Mouse (Mus musculus) C2C12 (cell line): ENCODE results near the gene Cdk19. TPM values are rescaled to one million over a fixed set of nuclear protein-coding genes. Genes with fewer than 3 reads are reported as not detected.
"Not testable (repeated sequence)": the region's sequence is repeated elsewhere in the genome, so short reads cannot be mapped to it uniquely, and the experiment has no call there.

Source experiments
- H3K27me3 ChIP-seq: one replicate; pipeline ENCODE4 v1.6.1; 2011; ENCODE audit not compliant: control insufficient read depth, insufficient read depth, insufficient read length
- H3K36me3 ChIP-seq: one replicate; pipeline ENCODE4 v1.6.1; 2011; ENCODE audit not compliant: control insufficient read depth, insufficient read depth
- H3K4me3 ChIP-seq: one replicate; pipeline ENCODE4 v1.5.1; 2011; ENCODE audit warnings: mild to moderate bottlenecking, control low read depth; ENCODE audit not compliant: poor library complexity, insufficient read depth, severe bottlenecking
- H3K79me2 ChIP-seq: one replicate; pipeline ENCODE4 v1.6.1; 2011; ENCODE audit not compliant: control insufficient read depth, insufficient read depth
- H3K79me3 ChIP-seq: one replicate; pipeline ENCODE4 v1.6.1; 2011; ENCODE audit warnings: low read depth, control low read depth
- H3ac ChIP-seq: one replicate; pipeline ENCODE3; 2011; ENCODE audit warnings: low read depth; ENCODE audit not compliant: control insufficient read depth, insufficient read length
- CEBPB ChIP-seq: IDR thresholded peaks from one replicate; pipeline ENCODE4 v1.6.1; 2011; ENCODE audit warnings: low read depth, mild to moderate bottlenecking, control low read depth, moderate library complexity
- CTCF ChIP-seq: IDR thresholded peaks from one replicate; pipeline ENCODE4 v1.5.1; 2011; ENCODE audit not compliant: control insufficient read depth, insufficient read depth, insufficient read length
- FOSL1 ChIP-seq: IDR thresholded peaks from one replicate; pipeline ENCODE4 v1.8.0; 2011; ENCODE audit warnings: mild to moderate bottlenecking, low read length; ENCODE audit not compliant: poor library complexity, insufficient read depth, severe bottlenecking
- MAX ChIP-seq: IDR thresholded peaks from one replicate; pipeline ENCODE4 v1.6.1; 2011; ENCODE audit warnings: mild to moderate bottlenecking, control low read depth
- MYOD1 ChIP-seq: IDR thresholded peaks from one replicate; pipeline ENCODE4 v1.6.1; 2011; ENCODE audit warnings: low read depth; ENCODE audit not compliant: control insufficient read depth, insufficient read length
- MYOG ChIP-seq: IDR thresholded peaks from one replicate; pipeline ENCODE4 v1.6.1; 2011; ENCODE audit not compliant: control insufficient read depth, insufficient read length; ENCODE audit errors: extremely low read depth
- USF1 ChIP-seq: IDR thresholded peaks from one replicate; pipeline ENCODE4 v1.6.1; 2011; ENCODE audit warnings: low read depth, mild to moderate bottlenecking, control low read depth, moderate library complexity
- polyA plus RNA-seq: library from polyadenylated mRNA; unstranded; fragments of >200 nt; fragmentation: generic; extraction: Trizol; gene quantifications from one replicate; pipeline ENCODE4 v1.2.1, GENCODE M21; 2012; ENCODE audit warnings: missing spikeins

The Cdk19 gene
- polyA plus RNA-seq, 1 experiment, result 3.9 TPM

- Histone ChIP-seq H3K36me3 (no peaks in the 10 kb centered on the region), H3K4me3 (no peak overlapping the region), H3ac (no peak overlapping the region), H3K27me3 (no peaks in the 10 kb centered on the region), H3K79me3 (no peaks in the 10 kb centered on the region), H3K79me2 (no peaks in the 10 kb centered on the region)
- TF ChIP-seq CEBPB (no peak), USF1 (no peak), CTCF (no peak), FOSL1 (no peak), MYOG (no peak), MYOD1 (no peak), MAX (no peak)
Measured at GRCm38 (mm10) chr10:40499314-40500252, 160.2 kb downstream of the Cdk19 start.

GRCm38 (mm10) chr10:40500723-40501245, 161.4 kb downstream of the Cdk19 start:
- H3ac ChIP-seq, result no peak overlapping the region
- no peak for TF ChIP-seq MYOD1
- TF ChIP-seq CEBPB, result peak; percentile 43
- no peaks in the 10 kb centered on the region for H3K79me2 ChIP-seq

GRCm38 (mm10) chr10:40502734-40503133, 163.4 kb downstream of the Cdk19 start:
- Histone ChIP-seq H3ac (no peak overlapping the region), H3K4me3 (no peak overlapping the region), H3K27me3 (no peaks in the 10 kb centered on the region), H3K79me3 (no peaks in the 10 kb centered on the region), H3K36me3 (no peaks in the 10 kb centered on the region), H3K79me2 (no peaks in the 10 kb centered on the region)
- no peak for TF ChIP-seq MAX
- no peak for TF ChIP-seq MYOG
- no peak for TF ChIP-seq MYOD1
- TF ChIP-seq USF1, result no peak

More at GRCm38 (mm10) chr10:40500723-40501245, 161.4 kb downstream of the Cdk19 start:
- no peaks in the 10 kb centered on the region for H3K27me3 ChIP-seq
- no peaks in the 10 kb centered on the region for H3K79me3 ChIP-seq
- H3K36me3 ChIP-seq, result no peaks in the 10 kb centered on the region
- H3K4me3 ChIP-seq, result no peak overlapping the region

DNA sequence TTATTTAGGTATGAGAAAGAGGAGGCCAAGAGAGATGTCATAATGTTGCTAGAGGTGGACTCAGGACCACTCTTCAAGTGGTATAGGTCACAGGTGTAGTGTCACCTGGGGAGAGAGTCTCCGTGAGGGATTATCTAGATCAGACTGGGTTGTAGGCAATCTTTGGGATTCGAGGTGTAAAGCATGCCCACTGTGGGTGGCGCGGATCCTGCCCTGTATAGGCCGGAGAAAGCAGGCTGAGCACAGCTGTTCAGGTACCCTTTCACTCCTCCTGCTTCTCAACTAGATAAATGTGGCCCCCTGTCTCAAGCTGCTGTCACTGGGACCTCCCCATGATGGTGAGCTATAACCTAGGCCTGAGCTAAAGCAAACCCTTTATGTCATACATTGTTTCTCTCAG, 171.0 kb downstream of the Cdk19 start:
- TF ChIP-seq MYOG (no peak), USF1 (no peak), FOSL1 (no peak), CEBPB (no peak), MAX (no peak), CTCF (no peak)
- Histone ChIP-seq H3K36me3 (no peaks in the 10 kb centered on the region), H3K4me3 (no peak overlapping the region), H3K27me3 (no peaks in the 10 kb centered on the region), H3K79me3 (no peaks in the 10 kb centered on the region), H3ac (no peak overlapping the region), H3K79me2 (no peaks in the 10 kb centered on the region)

- Histone ChIP-seq H3K79me3 (no peaks in the 10 kb centered on the region), H3K79me2 (no peaks in the 10 kb centered on the region), H3K36me3 (no peaks in the 10 kb centered on the region), H3K27me3 (no peaks in the 10 kb centered on the region), H3ac (no peak overlapping the region), H3K4me3 (no peak overlapping the region)
- TF ChIP-seq MYOD1 (no peak), CEBPB (no peak), FOSL1 (no peak), USF1 (no peak), MYOG (no peak), MAX (no peak), CTCF (no peak)
Measured at GRCm38 (mm10) chr10:40511221-40511677, 171.9 kb downstream of the Cdk19 start.

DNA sequence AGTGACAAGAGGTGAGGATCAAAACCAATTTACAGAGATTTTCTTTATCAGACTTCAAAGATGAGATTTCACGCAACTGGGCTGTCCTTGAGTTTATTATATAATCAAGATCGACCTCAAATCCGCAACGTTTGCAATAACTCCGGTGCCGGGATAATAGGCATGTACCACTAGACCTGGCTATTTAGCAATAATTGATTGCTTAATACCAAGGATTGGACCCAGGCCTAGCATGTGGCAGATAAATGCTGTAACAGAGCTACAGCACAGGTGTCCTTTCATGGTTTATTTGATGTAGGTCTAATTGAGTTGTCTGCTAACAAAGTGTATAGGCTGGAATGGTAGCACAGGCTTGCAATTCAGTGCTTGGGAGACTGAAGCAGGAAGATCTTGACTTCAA, 172.8 kb downstream of the Cdk19 start:
- Histone ChIP-seq H3K36me3 (no peaks in the 10 kb centered on the region), H3K79me2 (no peaks in the 10 kb centered on the region), H3ac (no peak overlapping the region), H3K79me3 (no peaks in the 10 kb centered on the region), H3K4me3 (no peak overlapping the region), H3K27me3 (no peaks in the 10 kb centered on the region)
- peak; percentile 29 for TF ChIP-seq CEBPB
- no peak for TF ChIP-seq USF1

DNA sequence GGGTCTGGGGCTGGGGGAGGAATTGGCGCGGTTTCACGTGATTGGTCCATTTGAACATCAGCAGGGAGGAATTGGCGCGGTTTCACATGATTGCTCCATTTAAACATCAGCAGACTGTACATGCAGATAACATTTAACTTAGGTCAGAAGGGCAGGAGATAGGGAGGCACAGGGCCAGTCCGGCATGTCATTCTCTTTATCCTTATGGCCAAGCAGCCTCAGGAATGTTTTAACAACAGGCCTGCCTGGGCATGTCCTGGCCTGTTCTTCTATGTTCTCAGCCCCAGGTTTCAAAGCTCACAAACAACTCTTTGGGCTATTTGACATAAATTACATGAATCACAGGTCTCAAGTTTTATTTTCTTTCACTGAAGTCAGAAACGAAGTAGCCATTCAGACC, 173.6 kb downstream of the Cdk19 start:
- H3K27me3 ChIP-seq, H3ac ChIP-seq, H3K36me3 ChIP-seq, H3K79me3 ChIP-seq, H3K4me3 ChIP-seq, H3K79me2 ChIP-seq: not testable (repeated sequence)
